Mouse (Mus musculus) limb, embryonic 14.5 days (tissue): ENCODE measurements around the gene Dapk1. TPM values are rescaled to one million over a fixed set of nuclear protein-coding genes. Genes with fewer than 3 reads are reported as not detected.
"Not testable (repeated sequence)": the region's sequence is repeated elsewhere in the genome, so short reads cannot be mapped to it uniquely, and the experiment has no call there.

Experiments used
- ATAC-seq: fragments of 200-750 bp; cut with Nextera tagmentation; 2 replicates; pipeline ENCODE4 v1.8.0; 2017; ENCODE audit warnings: low read depth, moderate number of reproducible peaks, moderate TSS enrichment; ENCODE audit not compliant: low FRiP score
- DNase-seq: peaks from one replicate; pipeline ENCODE4 v3.0.0-alpha.2; 2015; ENCODE audit warnings: low spot score
- H3K27ac ChIP-seq: fragments of 300-500 bp; sonication (generic); replicated peaks from 2 replicates; pipeline ENCODE4 v1.5.1; 2014; ENCODE audit warnings: low read depth, mild to moderate bottlenecking, low read length, moderate library complexity, mixed read lengths
- H3K27me3 ChIP-seq: fragments of 300-500 bp; sonication (generic); 2 replicates; pipeline ENCODE4 v1.6.1; 2014; ENCODE audit warnings: low read length, mixed read lengths; ENCODE audit not compliant: control insufficient read depth, insufficient read depth
- H3K36me3 ChIP-seq: fragments of 300-500 bp; sonication (generic); 2 replicates; pipeline ENCODE4 v1.6.1; 2014; ENCODE audit warnings: mild to moderate bottlenecking, low read length, moderate library complexity, mixed read lengths; ENCODE audit not compliant: control insufficient read depth, insufficient read depth
- H3K4me1 ChIP-seq: fragments of 300-500 bp; sonication (generic); 2 replicates; pipeline ENCODE4 v1.6.1; 2014; ENCODE audit warnings: antibody characterized with exemption, low read length, mixed read lengths; ENCODE audit not compliant: control insufficient read depth, insufficient read depth
- H3K4me2 ChIP-seq: fragments of 300-500 bp; sonication (generic); replicated peaks from 2 replicates; pipeline ENCODE4 v1.6.1; 2014; ENCODE audit warnings: low read depth, mild to moderate bottlenecking, low read length, moderate library complexity; ENCODE audit not compliant: severe bottlenecking
- H3K4me3 ChIP-seq: fragments of 300-500 bp; sonication (generic); replicated peaks from 2 replicates; pipeline ENCODE4 v1.5.1; 2014; ENCODE audit warnings: low read length
- H3K9ac ChIP-seq: fragments of 300-500 bp; sonication (generic); 2 replicates; pipeline ENCODE4 v1.6.1; 2014; ENCODE audit warnings: mild to moderate bottlenecking, low read depth, low read length, moderate library complexity; ENCODE audit not compliant: severe bottlenecking
- H3K9me3 ChIP-seq: fragments of 300-500 bp; sonication (generic); 2 replicates; pipeline ENCODE4 v1.6.1; 2016; ENCODE audit warnings: low read length; ENCODE audit not compliant: control insufficient read depth
- POLR2A ChIP-seq: fragments of 200-500 bp; IDR thresholded peaks from 2 replicates; pipeline ENCODE4 v1.8.0; 2012; ENCODE audit warnings: inconsistent platforms, mild to moderate bottlenecking, moderate library complexity, borderline replicate concordance; ENCODE audit not compliant: insufficient read depth, insufficient read length; ENCODE audit errors: extremely low read depth
- WGBS: fragments of 180-500 bp; shearing (Covaris S2); extraction: QIAGEN DNeasy Blood & Tissue Kit; methylation state at CpG from one replicate; pipeline ENCODE4 v1.1.7; 2014; 5-methylcytosine and 5-hydroxymethylcytosine counted together
- polyA plus RNA-seq, 2 experiments: library from polyadenylated mRNA; depleted of rRNA in 1 of 2; stranded (reverse) in 1 of 2; unstranded in 1 of 2; fragments of >200 nt; fragmentation: Nextera tagmentation in 1 of 2; extraction: Ambion mirVana in 1 of 2; gene quantifications; 2 replicates each; pipeline versions ENCODE4 v1.2.1 to v1.2.3; 2012 to 2014

The Dapk1 gene
- polyA plus RNA-seq, 2 experiments: 19.5 to 39.9 TPM

DNA sequence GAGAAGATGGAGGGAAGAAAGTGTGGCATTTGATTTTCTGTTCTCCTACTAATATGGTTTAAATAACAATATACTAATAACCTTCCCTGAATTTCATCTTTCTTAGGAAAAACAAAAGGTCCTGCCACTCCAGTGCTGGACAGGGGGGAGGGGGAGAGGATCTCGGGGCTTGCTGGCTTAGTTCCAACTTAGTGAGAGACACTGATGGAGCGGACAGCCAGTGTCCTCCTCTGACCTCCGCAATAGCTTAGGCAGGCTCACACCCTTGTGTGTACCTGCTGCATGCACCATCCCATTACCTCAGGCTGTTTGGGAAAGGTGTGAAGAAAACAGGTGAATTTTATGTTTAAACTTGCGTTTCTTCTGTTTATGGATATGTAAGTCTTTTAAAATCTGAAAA is 7.5 kb downstream of the Dapk1 start:
- Histone ChIP-seq H3K9me3 (no peaks in the 10 kb centered on the region), H3K36me3 (peaks cover 12% of the 10 kb centered on the region), H3K9ac (no peak overlapping the region), H3K4me3 (no peak overlapping the region), H3K4me1 (peaks cover 7% of the 10 kb centered on the region; the same call in 1 of the 2 replicates), H3K27ac (no peak overlapping the region), H3K27me3 (no peaks in the 10 kb centered on the region), H3K4me2 (no peak overlapping the region)
- WGBS: 73% methylated on average over 4 of the region's 4 CpGs
- DNase-seq (no peak), ATAC-seq (no peak)
- TF ChIP-seq POLR2A: no peak

GRCm38 (mm10) chr13:60610558-60610957 is 8.8 kb downstream of the Dapk1 start:
- no peak for ATAC-seq
- H3K9me3 ChIP-seq: no peaks in the 10 kb centered on the region
- peaks cover 12% of the 10 kb centered on the region for H3K36me3 ChIP-seq
- no peak for DNase-seq
- no peak overlapping the region for H3K27ac ChIP-seq
- no peak overlapping the region for H3K4me3 ChIP-seq
- TF ChIP-seq POLR2A: no peak
- H3K27me3 ChIP-seq: no peaks in the 10 kb centered on the region
- no peak overlapping the region for H3K9ac ChIP-seq
- WGBS: 66% methylated on average over 6 of the region's 6 CpGs
- no peak overlapping the region for H3K4me2 ChIP-seq
- H3K4me1 ChIP-seq: peaks cover 7% of the 10 kb centered on the region; the same call in 1 of the 2 replicates

DNA sequence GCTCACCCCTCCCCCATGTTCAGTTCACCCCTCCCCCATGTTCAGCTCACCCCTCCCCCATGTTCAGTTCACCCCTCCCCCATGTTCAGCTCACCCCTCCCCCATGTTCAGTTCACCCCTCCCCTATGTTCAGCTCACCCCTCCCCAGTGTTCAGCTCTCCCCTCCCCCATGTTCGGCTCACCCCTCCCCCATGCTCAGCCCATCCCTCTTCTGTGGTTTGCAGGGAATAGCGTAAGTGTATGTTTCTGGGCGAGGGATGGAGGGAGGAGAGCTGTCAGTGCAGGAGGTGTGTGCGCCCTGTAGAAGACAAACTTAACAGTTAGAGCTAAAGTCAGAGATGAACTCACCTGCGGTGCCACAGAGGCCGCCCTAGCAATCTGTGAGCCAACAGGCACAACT is 9.2 kb downstream of the Dapk1 start:
- not testable (repeated sequence) for DNase-seq, H3K27ac ChIP-seq, ATAC-seq, H3K27me3 ChIP-seq, H3K4me3 ChIP-seq, H3K4me1 ChIP-seq, H3K9me3 ChIP-seq, H3K9ac ChIP-seq, H3K4me2 ChIP-seq
- peaks cover 12% of the 10 kb centered on the region for H3K36me3 ChIP-seq
- WGBS: 85% methylated on average over 6 of the region's 6 CpGs

GRCm38 (mm10) chr13:60612160-60612559 is 10.4 kb downstream of the Dapk1 start:
- Histone ChIP-seq H3K9ac (no peak overlapping the region), H3K36me3 (peaks cover 8% of the 10 kb centered on the region), H3K9me3 (no peaks in the 10 kb centered on the region), H3K4me1 (0 out of 2 replicates have a peak, but pooled peaks cover 7% of the 10 kb centered on the region), H3K27me3 (no peaks in the 10 kb centered on the region), H3K4me2 (no peak overlapping the region), H3K27ac (no peak overlapping the region), H3K4me3 (no peak overlapping the region)
- ATAC-seq (no peak), DNase-seq (no peak)
- no peak for TF ChIP-seq POLR2A
- WGBS: 74% methylated on average over 3 of the region's 3 CpGs

DNA sequence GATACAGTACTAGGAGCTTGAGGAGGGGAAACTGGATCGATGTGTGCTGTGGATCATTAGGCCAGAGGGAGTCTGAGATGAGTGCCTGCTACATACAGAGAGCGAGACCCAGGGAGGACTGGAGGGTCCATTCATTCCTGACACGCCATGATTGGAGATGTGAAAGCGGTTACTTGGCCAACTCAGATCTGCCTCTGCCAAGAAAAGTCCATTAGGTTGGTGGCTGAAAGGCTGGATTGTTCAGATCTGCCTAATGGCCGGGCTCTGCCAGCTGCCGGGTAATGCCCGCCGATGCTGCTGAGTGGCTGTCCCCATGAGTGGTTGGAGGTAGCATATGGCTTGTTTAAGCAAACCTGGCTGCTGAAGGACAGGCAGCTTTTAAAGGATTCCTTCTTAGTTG is 12.4 kb downstream of the Dapk1 start:
- DNase-seq: no peak
- peaks cover 12% of the 10 kb centered on the region for H3K4me1 ChIP-seq
- H3K27ac ChIP-seq: no peak overlapping the region
- WGBS: 88% methylated on average over 8 of the region's 8 CpGs
- no peak overlapping the region for H3K9ac ChIP-seq
- no peaks in the 10 kb centered on the region for H3K27me3 ChIP-seq
- H3K9me3 ChIP-seq: no peaks in the 10 kb centered on the region
- ATAC-seq: no peak
- peaks cover 8% of the 10 kb centered on the region for H3K36me3 ChIP-seq
- no peak overlapping the region for H3K4me2 ChIP-seq
- TF ChIP-seq POLR2A: no peak
- no peak overlapping the region for H3K4me3 ChIP-seq

- H3K9me3 ChIP-seq: no peaks in the 10 kb centered on the region
- H3K4me2 ChIP-seq: no peak overlapping the region
- 74% methylated on average over 15 of the region's 15 CpGs for WGBS
- TF ChIP-seq POLR2A: no peak
- H3K4me3 ChIP-seq: no peak overlapping the region
- DNase-seq (no peak), ATAC-seq (no peak)
- H3K27me3 ChIP-seq: no peaks in the 10 kb centered on the region
- peaks cover 8% of the 10 kb centered on the region for H3K36me3 ChIP-seq
- H3K9ac ChIP-seq: no peak overlapping the region
- peaks cover 22% of the 10 kb centered on the region for H3K4me1 ChIP-seq
- no peak overlapping the region for H3K27ac ChIP-seq
Measured at GRCm38 (mm10) chr13:60615057-60615650, 13.4 kb downstream of the Dapk1 start.
